Mouse (Mus musculus): Measurements from ENCODE around the gene Olfr1056.
"Not testable (repeated sequence)": the region's sequence is repeated elsewhere in the genome, so short reads cannot be mapped to it uniquely, and the experiment has no call there.

The Olfr1056 gene

GRCm38 (mm10) chr2:86362369-86362768 lies at the start of gene Olfr1056:
Gene Olfr1056, minus strand, starts transcription at chr2:86362469.
- in situ Hi-C loops (cut with MboI, MseI): no loop called here

- in situ Hi-C loops (cut with MboI, MseI): no loop called here
Measured at GRCm38 (mm10) chr2:86395114-86395513, 32.8 kb upstream of the Olfr1056 start.

- in situ Hi-C loops (cut with MboI, MseI): not testable (repeated sequence)
Measured at GRCm38 (mm10) chr2:86388461-86388860, 26.2 kb upstream of the Olfr1056 start, which contains the start of gene Olfr1058. Gene Olfr1058, minus strand, starts transcription at chr2:86388561.

GRCm38 (mm10) chr2:86378293-86378692 lies 16.0 kb upstream of the Olfr1056 start, which contains the start of gene Olfr1057:
Gene Olfr1057, minus strand, starts transcription at chr2:86378393.
- in situ Hi-C loops (cut with MboI, MseI): no loop called here

GRCm38 (mm10) chr2:86366342-86366741 lies 4.1 kb upstream of the Olfr1056 start:
- in situ Hi-C loops (cut with MboI, MseI): not testable (repeated sequence)

GRCm38 (mm10) chr2:86351751-86352150 lies 10.5 kb downstream of the Olfr1056 start:
- in situ Hi-C loops (cut with MboI, MseI): not testable (repeated sequence)

GRCm38 (mm10) chr2:86350184-86350583 lies 12.1 kb downstream of the Olfr1056 start, which contains the start of gene Olfr1055:
Gene Olfr1055, minus strand, starts transcription at chr2:86350284.
- in situ Hi-C loops (cut with MboI, MseI): no loop called here

- in situ Hi-C loops (cut with MboI, MseI): no loop called here
Measured at GRCm38 (mm10) chr2:86335333-86335732, 26.9 kb downstream of the Olfr1056 start, which contains the start of gene Olfr1054. Gene Olfr1054, minus strand, starts transcription at chr2:86335433.

- in situ Hi-C loops (cut with MboI, MseI): no loop called here
Measured at GRCm38 (mm10) chr2:86315184-86315583, 47.1 kb downstream of the Olfr1056 start, which contains the start of gene Olfr1053. Gene Olfr1053, minus strand, starts transcription at chr2:86315284.

All from regulatory T cell (primary cell).